Mouse (Mus musculus) kidney, adult 2 months (tissue): ENCODE data around the gene Ugdh. TPM values are rescaled to one million over a fixed set of nuclear protein-coding genes. Genes with fewer than 3 reads are reported as not detected.

Source experiments
- DNase-seq: peaks from one replicate; pipeline ENCODE4 v3.0.0; 2021
- H3K27ac ChIP-seq: fragments of 200-500 bp; 2 replicates; pipeline ENCODE4 v1.5.1; 2012; ENCODE audit warnings: low read depth, low read length, control low read depth, inconsistent platforms; ENCODE audit not compliant: insufficient read depth
- H3K27me3 ChIP-seq: fragments of 200-500 bp; replicated peaks from 2 replicates; pipeline ENCODE4 v1.6.1; 2012; ENCODE audit warnings: mild to moderate bottlenecking, moderate library complexity, low read length, inconsistent platforms; ENCODE audit not compliant: control insufficient read depth, insufficient read depth
- H3K36me3 ChIP-seq: fragments of 200-500 bp; 2 replicates; pipeline ENCODE4 v1.6.1; 2012; ENCODE audit warnings: mild to moderate bottlenecking, moderate library complexity, low read length, inconsistent platforms; ENCODE audit not compliant: control insufficient read depth, insufficient read depth
- H3K4me1 ChIP-seq: fragments of 200-500 bp; 2 replicates; pipeline ENCODE4 v1.6.1; 2011; ENCODE audit warnings: low read length; ENCODE audit not compliant: control insufficient read depth, insufficient read depth
- H3K4me3 ChIP-seq: fragments of 200-500 bp; 2 replicates; pipeline ENCODE4 v1.5.1; 2011; ENCODE audit warnings: mild to moderate bottlenecking, low read depth, low read length, control low read depth; ENCODE audit not compliant: insufficient read depth
- CTCF ChIP-seq: fragments of 200-500 bp; conservative IDR thresholded peaks from 2 replicates; pipeline ENCODE4 v1.5.1; 2011; ENCODE audit warnings: low read depth, mild to moderate bottlenecking, control low read depth, low read length, moderate library complexity, mixed read lengths; ENCODE audit not compliant: insufficient read depth, insufficient read length
- POLR2A ChIP-seq: fragments of 200-500 bp; IDR thresholded peaks from one replicate; pipeline ENCODE4 v1.6.1; 2011; ENCODE audit warnings: low read depth, low read length, control low read depth
- WGBS: fragments of 180-500 bp; shearing (Covaris S2); methylation state at CpG from one replicate; pipeline ENCODE4 v1.1.7; 2018; 5-methylcytosine and 5-hydroxymethylcytosine counted together
- polyA plus RNA-seq: library from polyadenylated mRNA; depleted of rRNA; stranded (reverse); fragments of >200 nt; gene quantifications from 2 replicates; pipeline ENCODE4 v1.2.3, GENCODE M21; 2012

Gene Ugdh
- polyA plus RNA-seq, 1 experiment = 31.2 TPM

DNA sequence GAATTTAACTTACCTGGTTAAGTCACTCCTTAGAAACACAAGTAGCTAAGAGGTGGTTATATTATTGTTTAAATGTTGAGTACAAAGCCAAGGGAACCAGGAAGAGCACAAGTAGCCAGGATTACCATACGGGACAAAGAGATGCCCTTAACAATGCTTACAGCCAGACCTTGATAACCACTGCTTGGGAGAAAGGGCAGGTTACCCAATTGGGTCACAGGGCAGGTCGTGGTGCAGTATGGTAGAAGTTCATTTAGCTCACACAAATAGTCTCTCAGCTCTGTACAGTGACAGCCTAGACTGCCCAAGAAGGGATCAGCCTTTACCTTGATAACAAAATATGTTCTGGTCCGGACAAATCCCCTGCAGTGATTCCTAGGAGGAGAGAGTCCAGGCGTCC is 13.2 kb upstream of the Ugdh start:
- H3K4me1 ChIP-seq = no peaks in the 10 kb centered on the region
- H3K36me3 ChIP-seq = no peaks in the 10 kb centered on the region; the same call in 1 of the 2 replicates
- no peak overlapping the region for H3K4me3 ChIP-seq
- TF ChIP-seq CTCF = no peak
- no peak for DNase-seq
- WGBS = 90% methylated on average over 4 of the region's 4 CpGs
- no peaks in the 10 kb centered on the region for H3K27me3 ChIP-seq
- no peak overlapping the region for H3K27ac ChIP-seq

DNA sequence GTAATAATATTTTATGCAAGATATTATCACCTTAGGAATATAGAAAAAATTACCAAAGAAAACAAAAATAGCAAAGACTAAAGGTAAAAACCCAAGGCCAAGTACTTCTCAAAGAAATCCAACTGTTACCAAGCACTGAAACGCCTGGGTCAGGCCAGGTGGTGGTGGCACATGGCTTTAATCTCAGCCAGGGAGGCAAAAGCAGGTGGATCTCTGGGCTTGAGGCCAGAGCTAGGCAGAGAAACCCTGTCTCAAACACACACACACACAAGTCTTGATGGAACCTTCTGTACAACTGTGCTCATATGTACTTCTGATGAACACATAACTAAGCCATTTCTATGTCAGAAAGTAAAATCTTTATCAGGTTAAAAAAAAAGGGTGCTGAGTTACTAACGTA is 12.1 kb upstream of the Ugdh start:
- Histone ChIP-seq H3K36me3 (no peaks in the 10 kb centered on the region; the same call in 1 of the 2 replicates), H3K4me3 (no peak overlapping the region), H3K27me3 (no peaks in the 10 kb centered on the region), H3K4me1 (no peaks in the 10 kb centered on the region), H3K27ac (no peak overlapping the region)
- 83% methylated on average over 2 of the region's 2 CpGs for WGBS
- DNase-seq = no peak
- no peak for TF ChIP-seq POLR2A
- no peak for TF ChIP-seq CTCF

DNA sequence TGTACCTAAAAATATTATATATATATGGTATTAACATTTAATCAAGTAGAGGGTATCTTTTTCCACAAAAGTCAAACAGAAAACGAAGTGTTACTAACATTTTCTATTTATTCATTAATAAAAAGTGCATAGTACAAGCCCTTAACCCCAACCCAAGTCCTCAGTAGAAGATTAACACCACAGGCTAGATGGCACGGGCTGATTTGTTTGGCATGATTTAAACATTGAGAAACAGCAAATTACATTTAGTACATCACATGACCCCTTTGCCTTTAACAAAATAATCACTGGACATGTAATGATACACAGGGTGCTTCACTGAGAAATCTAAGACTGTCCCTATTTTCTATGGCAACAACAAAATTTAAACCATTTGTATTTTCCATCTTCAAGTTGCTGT is 11.0 kb upstream of the Ugdh start:
- peak; percentile 52 for DNase-seq
- H3K4me1 ChIP-seq = no peaks in the 10 kb centered on the region
- WGBS = 40% methylated on average over 2 of the region's 2 CpGs
- TF ChIP-seq CTCF (no peak), POLR2A (no peak)
- H3K4me3 ChIP-seq = no peak overlapping the region
- no peaks in the 10 kb centered on the region for H3K27me3 ChIP-seq
- no peaks in the 10 kb centered on the region; the same call in 1 of the 2 replicates for H3K36me3 ChIP-seq
- H3K27ac ChIP-seq = no peak overlapping the region

DNA sequence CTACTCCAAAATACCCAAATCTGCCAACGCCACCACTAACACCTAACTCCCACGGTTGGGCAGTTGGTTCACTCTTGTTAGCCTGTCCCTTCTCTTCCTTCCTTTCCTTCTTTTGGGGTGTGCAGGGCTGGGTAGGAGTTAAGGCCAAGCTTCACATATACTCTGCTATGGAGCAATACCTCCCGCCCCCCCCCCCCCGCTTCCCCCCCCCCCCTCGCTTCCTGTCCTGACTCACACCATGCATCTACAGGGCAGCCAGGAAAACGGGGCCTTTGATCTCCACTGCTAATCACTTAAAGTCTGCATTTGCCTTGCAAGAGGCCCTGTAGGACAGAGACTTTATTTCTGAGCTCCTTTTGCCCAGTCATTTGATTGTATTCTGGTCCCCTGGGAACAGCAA is 9.2 kb upstream of the Ugdh start:
- DNase-seq = no peak
- no peaks in the 10 kb centered on the region for H3K4me1 ChIP-seq
- WGBS = 35% methylated on average over 5 of the region's 6 CpGs
- no peak overlapping the region for H3K27ac ChIP-seq
- no peaks in the 10 kb centered on the region; the same call in 1 of the 2 replicates for H3K36me3 ChIP-seq
- no peak for TF ChIP-seq CTCF
- no peak for TF ChIP-seq POLR2A
- no peak overlapping the region for H3K4me3 ChIP-seq
- no peaks in the 10 kb centered on the region for H3K27me3 ChIP-seq

DNA sequence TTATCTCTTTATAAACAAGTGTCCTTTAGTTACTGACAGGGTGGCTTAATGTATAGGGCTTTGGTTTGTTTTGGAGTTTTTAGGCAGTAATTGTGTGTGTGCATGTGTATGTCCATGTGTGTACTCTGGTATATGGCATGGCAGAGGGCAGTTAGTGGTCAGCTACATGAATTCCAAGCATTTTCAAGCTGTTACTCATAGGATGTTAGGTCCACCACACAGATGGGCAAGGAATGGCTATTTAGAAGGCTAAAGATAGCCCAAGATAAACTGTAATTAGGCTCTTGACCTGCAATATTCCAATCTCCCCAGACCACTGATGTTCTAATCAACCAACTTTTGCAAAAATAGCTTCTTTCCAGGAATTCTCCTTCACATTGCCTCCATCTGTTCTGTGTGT is 2.3 kb upstream of the Ugdh start:
- H3K36me3 ChIP-seq = no peaks in the 10 kb centered on the region
- TF ChIP-seq CTCF (no peak), POLR2A (no peak)
- H3K4me1 ChIP-seq = no peaks in the 10 kb centered on the region; the same call in 1 of the 2 replicates
- no peak overlapping the region for H3K4me3 ChIP-seq
- H3K27me3 ChIP-seq = no peaks in the 10 kb centered on the region
- DNase-seq = no peak
- H3K27ac ChIP-seq = no peak overlapping the region

DNA sequence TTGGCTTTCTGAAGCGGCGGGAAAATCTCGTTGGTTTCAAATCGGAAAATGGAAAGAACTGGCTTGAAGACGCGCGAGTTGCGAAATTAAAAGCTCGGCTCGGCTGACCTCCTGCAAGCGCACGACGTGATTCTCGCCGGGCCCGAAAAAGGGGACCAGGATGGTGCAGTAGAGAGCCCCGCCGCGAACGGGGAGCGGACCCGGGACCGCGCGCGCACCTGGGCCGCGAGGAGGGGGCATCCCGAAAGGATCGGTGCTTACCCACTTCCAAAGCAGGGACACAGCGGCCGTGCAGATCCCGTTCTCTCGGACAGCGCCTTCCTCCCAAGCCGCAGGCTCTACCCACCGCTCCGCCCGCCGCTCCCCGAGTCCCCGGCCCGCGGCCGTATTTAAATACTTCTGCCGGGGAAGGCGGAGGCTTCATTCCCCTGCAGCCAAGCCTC is 365 bp downstream of the Ugdh start:
- Histone ChIP-seq H3K27ac (peak overlapping the region; percentile 52; the same call in 1 of the 2 replicates), H3K4me3 (peak overlapping the region; percentile 84), H3K4me1 (no peaks in the 10 kb centered on the region; the same call in 1 of the 2 replicates), H3K27me3 (no peaks in the 10 kb centered on the region), H3K36me3 (no peaks in the 10 kb centered on the region)
- TF ChIP-seq POLR2A = peak; percentile 53
- no peak for TF ChIP-seq CTCF
- no peak for DNase-seq
- under 1% methylated on average over 47 of the region's 47 CpGs for WGBS

DNA sequence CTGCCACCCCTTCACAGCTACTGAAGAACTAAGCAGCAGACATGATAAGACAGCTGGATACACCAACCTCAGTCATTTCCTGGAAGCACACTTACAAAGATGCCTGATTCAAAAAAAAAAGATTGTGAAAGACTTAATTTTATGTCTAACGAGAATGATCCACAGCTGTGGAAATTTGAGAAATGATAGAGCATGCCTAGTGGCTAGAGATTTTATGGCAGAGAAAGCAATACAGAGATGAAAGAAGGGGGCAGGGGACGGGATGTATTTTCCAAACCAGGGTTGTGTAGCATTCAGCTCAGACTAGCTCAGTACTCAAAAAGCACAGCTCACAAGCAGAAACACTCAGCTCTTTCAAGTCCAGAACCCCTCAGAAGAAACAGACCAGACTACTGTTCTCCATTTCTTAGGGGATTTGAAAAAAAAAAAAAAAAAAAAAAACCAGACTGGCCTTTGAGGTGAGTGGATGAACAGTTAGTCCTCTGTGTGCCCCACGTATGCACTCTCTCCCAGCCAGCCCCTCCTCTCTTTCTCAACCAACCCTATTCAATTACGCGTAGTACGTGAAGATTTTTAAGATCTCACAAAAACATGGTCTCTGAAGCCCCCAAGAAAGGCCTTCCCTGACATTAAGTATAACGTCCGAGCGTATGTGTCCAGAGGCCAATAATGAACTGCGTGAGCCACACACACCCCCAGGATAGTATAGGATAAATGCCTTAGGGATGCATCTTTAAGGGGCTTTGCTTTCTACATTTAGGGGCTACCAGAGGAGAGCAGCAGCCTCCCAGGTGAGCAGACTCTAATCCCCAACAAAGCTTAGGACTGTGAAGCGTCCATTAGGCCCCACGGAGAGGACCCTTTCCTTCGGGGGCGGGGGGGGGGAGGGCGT is 1.0 kb downstream of the Ugdh start:
- TF ChIP-seq POLR2A = no peak
- Histone ChIP-seq H3K27me3 (no peaks in the 10 kb centered on the region), H3K36me3 (no peaks in the 10 kb centered on the region), H3K27ac (no peak overlapping the region), H3K4me3 (peak overlapping the region; percentile 84), H3K4me1 (no peaks in the 10 kb centered on the region; the same call in 1 of the 2 replicates)
- no peak for DNase-seq
- 9% methylated on average over 15 of the region's 15 CpGs for WGBS
